Mouse (Mus musculus) testis, postnatal 14 days (tissue): ENCODE measurements around the gene Unc80.
"Not testable (repeated sequence)": the region's sequence is repeated elsewhere in the genome, so short reads cannot be mapped to it uniquely, and the experiment has no call there.

Experiments used
- DNase-seq: peaks from one replicate; pipeline ENCODE4 v3.0.0; 2021; ENCODE audit warnings: low spot score

Unc80 gene

GRCm38 (mm10) chr1:66617188-66617587, 149.0 kb downstream of the Unc80 start:
- no peak for DNase-seq

DNA sequence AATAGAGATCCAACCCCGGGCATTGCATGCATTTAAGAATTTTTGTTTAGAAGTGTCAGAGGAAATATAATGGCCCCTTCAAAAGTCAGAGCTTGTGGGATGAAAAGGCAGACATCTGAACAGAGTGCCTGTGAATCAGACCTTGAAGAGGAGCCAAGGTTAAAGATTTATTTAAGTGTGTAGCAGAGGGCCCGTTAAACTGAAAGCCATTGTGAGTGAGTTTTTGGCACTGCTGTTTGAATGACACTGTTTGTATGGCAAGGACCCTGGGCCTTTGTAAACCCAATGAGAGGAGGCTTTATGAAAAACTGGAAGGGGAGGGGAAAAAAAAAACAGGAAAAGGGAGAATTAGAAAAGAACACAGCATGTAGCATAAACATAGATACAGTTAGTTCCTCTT, 170.0 kb downstream of the Unc80 start:
- no peak for DNase-seq

DNA sequence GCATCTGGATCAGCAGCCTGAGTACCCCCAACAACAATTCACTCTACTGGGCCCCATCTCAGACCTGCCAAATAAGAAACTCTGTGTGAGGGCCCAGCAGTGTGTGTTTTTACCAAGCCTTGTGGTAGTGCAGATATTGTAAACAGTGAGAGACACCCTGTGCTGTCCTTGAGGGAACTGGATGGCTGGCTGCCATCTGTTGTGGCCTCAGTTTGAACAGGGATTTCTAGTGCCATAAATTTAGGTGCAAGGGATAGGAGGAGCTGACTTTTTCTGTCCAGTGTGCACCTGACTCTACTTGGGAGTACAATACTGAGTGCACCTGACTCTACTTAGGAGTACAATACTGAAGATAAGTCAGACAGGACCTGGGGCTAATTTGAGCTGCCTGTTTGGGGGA, 178.7 kb downstream of the Unc80 start:
- peak; percentile 10 for DNase-seq

DNA sequence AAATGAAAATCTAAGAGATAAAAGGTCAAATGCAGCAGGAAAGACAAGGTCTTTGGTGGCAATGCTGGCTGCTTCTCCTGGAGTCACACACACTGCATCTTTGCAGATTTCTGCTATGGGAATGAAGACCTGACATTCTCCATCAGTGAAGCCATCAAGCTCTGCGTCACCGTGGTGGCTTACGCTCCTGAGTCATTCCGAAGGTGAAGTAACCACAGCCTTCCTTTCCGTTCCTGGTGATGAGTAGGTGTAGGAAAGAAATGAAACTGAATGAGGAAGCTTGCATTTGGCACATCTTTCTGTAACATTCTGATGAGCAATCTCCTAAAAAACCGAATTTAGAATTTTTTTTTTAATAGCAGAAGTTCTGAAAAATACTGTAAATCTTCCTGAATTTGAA, 181.4 kb downstream of the Unc80 start:
- DNase-seq: no peak

GRCm38 (mm10) chr1:66650006-66650405, 181.8 kb downstream of the Unc80 start:
- no peak for DNase-seq

DNA sequence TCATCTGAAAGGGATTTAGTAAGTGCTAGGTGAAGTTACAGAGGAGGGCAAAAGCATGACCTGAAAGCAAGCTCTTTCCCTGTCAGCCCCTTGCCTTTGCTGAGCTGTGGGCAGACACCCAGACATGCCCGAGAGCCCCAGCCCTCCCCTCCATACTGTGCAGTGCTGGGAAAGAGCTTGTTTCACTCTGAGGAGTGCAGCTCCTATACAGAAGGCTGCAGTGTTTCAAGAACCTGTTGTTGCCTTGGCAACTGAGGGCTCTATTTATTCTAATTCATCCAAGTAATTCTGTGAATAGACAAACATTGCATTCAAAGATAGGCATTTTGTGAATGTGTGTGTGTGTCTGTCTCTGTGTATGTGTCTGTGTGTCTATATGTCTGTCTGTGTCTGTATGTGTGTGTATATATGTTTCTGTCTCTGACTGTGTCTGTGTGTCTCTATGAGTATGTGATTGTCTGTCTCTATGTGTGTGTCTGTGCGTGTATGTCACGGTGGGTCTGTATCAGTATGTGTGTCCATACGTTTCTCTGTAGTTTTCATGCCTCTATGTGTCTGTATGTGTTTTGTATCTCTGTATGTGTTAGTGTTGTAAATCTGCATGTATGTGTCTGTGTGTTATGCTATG, 187.1 kb downstream of the Unc80 start:
- DNase-seq: no peak

- DNase-seq: no peak
Observed at GRCm38 (mm10) chr1:66655747-66656119, 187.6 kb downstream of the Unc80 start.

DNA sequence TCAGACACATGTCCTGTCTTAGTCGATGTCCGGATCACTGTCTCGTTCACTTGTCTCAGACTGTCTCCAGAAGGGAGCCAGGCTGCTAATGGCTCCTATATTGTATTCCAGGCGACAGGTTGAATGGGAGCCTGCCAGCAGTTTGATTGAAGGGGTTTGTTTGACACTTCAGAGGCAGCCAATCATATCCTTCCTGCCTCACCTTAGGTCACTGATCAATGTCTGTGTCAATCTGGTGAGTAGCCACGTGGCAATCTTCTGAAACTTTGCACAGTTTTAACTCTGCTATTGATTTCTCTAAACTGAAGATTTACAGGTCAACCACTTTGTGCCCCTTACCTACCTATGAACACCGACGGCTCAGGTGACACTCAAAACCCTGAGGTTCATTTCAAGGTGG, 203.3 kb downstream of the Unc80 start:
- DNase-seq: no peak

GRCm38 (mm10) chr1:66672812-66673211, 204.6 kb downstream of the Unc80 start:
- DNase-seq: no peak

DNA sequence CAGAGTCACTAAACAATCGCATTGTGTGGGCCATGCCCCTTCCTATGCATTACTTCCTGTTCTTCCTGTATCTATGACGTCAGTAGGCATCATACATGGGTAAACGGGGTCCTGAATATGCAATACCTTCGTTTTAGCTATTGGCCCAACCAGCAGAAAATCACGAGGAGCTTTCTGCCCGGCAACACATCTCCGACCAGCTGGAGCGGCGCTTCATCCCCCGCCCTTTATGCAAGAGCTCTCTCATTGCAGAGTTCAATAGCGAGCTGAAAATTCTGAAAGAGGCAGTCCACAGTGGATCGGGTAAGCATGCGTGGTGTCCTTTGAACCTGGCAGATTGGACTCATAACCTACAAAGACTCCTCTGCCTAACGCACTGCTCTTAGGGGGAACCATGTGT, 209.8 kb downstream of the Unc80 start:
- no peak for DNase-seq

- DNase-seq: no peak
Observed at GRCm38 (mm10) chr1:66678662-66679061, 210.5 kb downstream of the Unc80 start.

DNA sequence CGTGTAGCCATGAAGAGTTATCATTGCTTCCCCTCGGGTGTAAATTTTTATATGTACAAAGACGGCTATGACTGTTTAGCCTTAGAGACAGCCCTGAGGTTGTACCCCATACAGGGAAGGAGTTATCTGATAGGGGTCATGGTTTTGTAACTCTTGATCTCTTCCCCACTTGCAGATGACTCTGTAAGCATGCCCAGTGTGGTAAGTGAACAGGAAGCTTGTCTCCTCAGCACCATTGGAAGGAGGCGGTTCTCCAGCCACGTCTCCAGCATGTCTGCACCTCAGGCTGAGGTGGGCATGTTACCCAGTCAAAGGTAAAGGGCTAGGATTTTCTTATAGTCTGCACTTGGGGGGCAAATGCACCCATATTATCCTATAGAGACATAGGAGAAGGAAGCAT, 214.8 kb downstream of the Unc80 start:
- no peak for DNase-seq

GRCm38 (mm10) chr1:66691772-66692171, 223.6 kb downstream of the Unc80 start:
- DNase-seq: no peak

DNA sequence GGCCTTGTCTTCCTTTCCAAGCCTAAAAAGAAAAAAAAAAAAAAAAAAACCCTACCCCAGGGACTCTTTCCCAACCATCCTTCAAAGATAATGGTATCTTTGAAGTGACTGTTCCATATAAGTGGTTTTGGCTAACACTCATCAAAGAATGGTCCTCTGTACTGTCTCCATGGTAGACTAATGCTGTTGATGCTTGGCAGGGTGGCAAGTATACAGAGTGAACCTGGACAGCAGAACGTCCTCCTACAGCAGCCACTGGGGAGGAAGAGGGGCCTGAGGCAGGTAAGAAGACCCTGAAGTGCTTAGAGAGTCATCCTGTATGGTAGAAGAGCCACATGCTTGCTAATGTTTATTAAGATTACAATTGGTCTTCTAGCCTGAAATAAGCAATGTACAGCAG, 224.1 kb downstream of the Unc80 start:
- no peak for DNase-seq

GRCm38 (mm10) chr1:66692780-66693392, 224.7 kb downstream of the Unc80 start:
- no peak for DNase-seq

DNA sequence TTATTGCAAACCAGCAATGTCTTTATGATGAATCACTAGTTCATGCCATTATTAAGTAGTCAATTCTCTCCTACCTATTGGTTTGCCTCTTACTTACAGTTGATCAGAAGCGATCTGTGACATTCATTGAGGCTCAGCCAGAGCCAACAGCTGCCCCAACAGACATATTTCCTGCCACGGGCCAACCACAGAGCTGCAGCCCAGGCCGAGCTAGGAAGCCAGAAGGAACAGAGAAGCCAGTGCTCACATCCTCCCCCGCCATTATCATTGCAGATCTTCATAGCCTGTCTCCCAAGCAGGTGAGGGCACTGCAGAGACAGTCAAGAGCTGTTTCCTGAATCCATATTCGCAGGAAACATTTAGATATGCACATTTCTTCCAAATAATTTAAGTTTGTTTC, 226.1 kb downstream of the Unc80 start:
- DNase-seq: no peak

- DNase-seq: no peak
Observed at GRCm38 (mm10) chr1:66695296-66695695, 227.1 kb downstream of the Unc80 start.

- DNase-seq: not testable (repeated sequence)
Observed at GRCm38 (mm10) chr1:66699630-66700029, 231.5 kb downstream of the Unc80 start.

DNA sequence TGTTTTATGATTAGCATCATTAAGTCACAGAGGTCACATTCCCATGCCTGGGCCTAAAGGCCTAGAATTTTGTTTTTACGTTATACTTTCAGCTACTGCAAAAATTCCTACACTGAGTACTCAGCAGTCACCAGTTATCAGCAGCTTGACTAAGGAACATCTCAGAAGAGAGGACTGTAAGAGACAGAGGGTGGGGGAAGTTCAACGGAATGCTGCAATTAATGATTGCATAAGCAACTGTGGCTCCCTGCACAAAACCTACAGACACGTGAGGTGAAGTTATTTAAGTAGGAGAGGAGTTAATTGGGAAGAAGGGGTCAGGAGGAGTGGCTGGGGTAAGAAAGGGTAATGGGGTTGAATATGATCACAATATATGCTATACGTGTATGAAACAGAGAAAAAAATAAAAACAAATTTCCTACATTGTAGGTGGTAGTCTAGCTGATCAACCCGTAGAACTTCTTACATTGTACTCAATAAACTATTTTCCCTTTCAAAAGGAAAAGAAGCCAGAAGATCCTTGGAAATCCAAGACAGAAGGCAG, 232.1 kb downstream of the Unc80 start:
- DNase-seq: no peak

- DNase-seq: peak; percentile 93
Observed at GRCm38 (mm10) chr1:66700693-66701575, 232.8 kb downstream of the Unc80 start, which contains the start of gene Rpe. Gene Rpe, plus strand, starts transcription at chr1:66700831.

DNA sequence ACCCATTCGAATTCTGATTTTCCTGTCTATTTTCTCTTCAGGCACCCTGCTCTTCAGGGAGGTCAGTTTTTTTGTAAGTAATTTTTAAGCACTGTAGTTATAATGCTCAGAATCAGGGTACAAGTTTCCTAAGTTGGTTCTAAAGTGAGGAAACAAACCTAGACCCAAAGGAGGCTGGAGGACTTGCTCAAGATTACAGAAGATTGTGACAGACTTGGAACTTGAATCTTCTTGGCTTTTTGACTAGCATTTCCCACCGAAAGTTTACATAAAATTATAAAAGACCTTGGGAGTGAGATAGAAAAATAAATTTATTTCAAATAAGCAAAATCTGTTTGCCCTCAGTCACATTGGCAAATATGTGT, 233.4 kb downstream of the Unc80 start:
- no peak for DNase-seq

DNA sequence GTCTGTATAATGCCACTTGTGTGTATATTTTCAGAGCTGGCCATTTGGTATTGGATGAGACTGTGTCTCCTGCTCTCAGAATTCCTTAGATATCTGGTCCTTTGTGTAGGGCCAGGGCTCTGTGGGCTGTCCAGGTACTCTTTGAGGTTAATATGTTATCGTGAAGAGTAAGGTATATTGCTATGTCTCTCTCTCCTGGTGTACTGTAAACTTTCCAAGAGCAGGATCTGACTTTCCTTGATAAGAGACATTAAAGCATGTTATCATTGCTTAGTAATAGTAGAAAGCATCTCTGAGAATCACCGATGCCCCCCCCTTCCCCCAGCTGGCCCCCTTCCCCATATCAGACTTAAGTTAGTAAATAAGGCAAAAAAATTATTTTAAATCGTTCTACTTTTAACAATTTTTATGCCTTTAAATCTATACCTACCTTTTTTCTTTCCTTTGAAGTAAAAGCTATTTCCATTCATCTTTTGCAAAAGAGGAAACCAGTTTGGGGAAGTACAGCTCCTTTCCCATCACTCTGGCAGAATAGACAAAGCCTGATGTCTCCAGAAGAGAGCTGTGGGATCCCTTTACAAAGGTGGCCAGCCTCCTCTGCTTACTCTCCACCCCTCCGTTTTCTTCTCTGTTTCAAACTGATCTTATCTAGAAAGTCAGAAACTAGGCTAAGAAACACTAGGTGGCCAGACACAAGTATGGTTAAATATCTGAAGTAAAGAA, 234.6 kb downstream of the Unc80 start:
- no peak for DNase-seq
